Mouse (Mus musculus): ENCODE measurements around the gene Pip5k1b.

- no peak for TF ChIP-seq CTCF (IDR thresholded peaks at IDR 0.05; ENCODE audit: control insufficient read depth, insufficient read depth, insufficient read length)
- no peak for TF ChIP-seq MYOD1 (IDR thresholded peaks at IDR 0.05; ENCODE audit: control insufficient read depth, insufficient read length, low read depth)
- no peak for TF ChIP-seq MYOG (IDR thresholded peaks at IDR 0.05; ENCODE audit: control insufficient read depth, extremely low read depth, insufficient read length)
- TF ChIP-seq MAX (IDR thresholded peaks at IDR 0.05): no peak
These were observed 2.2 kb downstream of the Pip5k1b start for GRCm38 (mm10) chr19:24553291-24554075.
